Mouse (Mus musculus): Measurements from ENCODE around the gene Optn. TPM values are rescaled to one million over a fixed set of nuclear protein-coding genes. Genes with fewer than 3 reads are reported as not detected.
"Not testable (repeated sequence)": the region's sequence is repeated elsewhere in the genome, so short reads cannot be mapped to it uniquely, and the experiment has no call there.

Optn gene
- polyA plus RNA-seq, 1 experiment, result 1.8 TPM

GRCm38 (mm10) chr2:5087667-5088066, 23.8 kb upstream of the Optn start:
- TF ChIP-seq GATA1 (IDR thresholded peaks at IDR 0.05; ENCODE audit: low read length), result no peak
- no peak for TF ChIP-seq TAL1 (IDR thresholded peaks at IDR 0.05; ENCODE audit: low read length)
- no peaks in the 10 kb centered on the region for H3K9me3 ChIP-seq (ENCODE audit: control insufficient read depth, low read length)
- no peaks in the 10 kb centered on the region for H3K36me3 ChIP-seq (ENCODE audit: control insufficient read depth)
- H3K27me3 ChIP-seq (ENCODE audit: control insufficient read depth), result no peaks in the 10 kb centered on the region
- peaks cover 3% of the 10 kb centered on the region for H3K4me1 ChIP-seq (ENCODE audit: control insufficient read depth)
- H3K4me3 ChIP-seq (replicated peaks), result no peak overlapping the region

- Histone ChIP-seq H3K4me3 (replicated peaks) (no peak overlapping the region), H3K4me1 (ENCODE audit: control insufficient read depth) (peaks cover 24% of the 10 kb centered on the region)
- TF ChIP-seq GATA1 (IDR thresholded peaks at IDR 0.05; ENCODE audit: low read length) (no peak), TAL1 (IDR thresholded peaks at IDR 0.05; ENCODE audit: low read length) (no peak)
These were observed 19.9 kb upstream of the Optn start for GRCm38 (mm10) chr2:5083739-5084138.

GRCm38 (mm10) chr2:5080053-5080787, 16.4 kb upstream of the Optn start:
- peaks cover 11% of the 10 kb centered on the region for H3K36me3 ChIP-seq (ENCODE audit: control insufficient read depth)
- peaks cover 8% of the 10 kb centered on the region for H3K9me3 ChIP-seq (ENCODE audit: control insufficient read depth, low read length)
- H3K4me1 ChIP-seq (ENCODE audit: control insufficient read depth), result peaks cover 56% of the 10 kb centered on the region
- no peak overlapping the region for H3K4me3 ChIP-seq (replicated peaks)
- no peak for TF ChIP-seq GATA1 (IDR thresholded peaks at IDR 0.05; ENCODE audit: low read length)
- no peak for TF ChIP-seq TAL1 (IDR thresholded peaks at IDR 0.05; ENCODE audit: low read length)
- H3K27me3 ChIP-seq (ENCODE audit: control insufficient read depth), result no peaks in the 10 kb centered on the region

More at GRCm38 (mm10) chr2:5083739-5084138, 19.9 kb upstream of the Optn start:
- H3K27me3 ChIP-seq (ENCODE audit: control insufficient read depth), result no peaks in the 10 kb centered on the region
- peaks cover 2% of the 10 kb centered on the region for H3K36me3 ChIP-seq (ENCODE audit: control insufficient read depth)
- H3K9me3 ChIP-seq (ENCODE audit: control insufficient read depth, low read length), result peaks cover 3% of the 10 kb centered on the region

- Histone ChIP-seq H3K36me3 (ENCODE audit: control insufficient read depth) (peaks cover 11% of the 10 kb centered on the region), H3K4me3 (replicated peaks) (peak overlapping the region; percentile 3), H3K4me1 (ENCODE audit: control insufficient read depth) (peaks cover 62% of the 10 kb centered on the region), H3K9me3 (ENCODE audit: control insufficient read depth, low read length) (peaks cover 10% of the 10 kb centered on the region), H3K27me3 (ENCODE audit: control insufficient read depth) (no peaks in the 10 kb centered on the region)
- peak; percentile 70 for TF ChIP-seq GATA1 (IDR thresholded peaks at IDR 0.05; ENCODE audit: low read length)
- peak; percentile 76 for TF ChIP-seq TAL1 (IDR thresholded peaks at IDR 0.05; ENCODE audit: low read length)
These were observed 14.1 kb upstream of the Optn start for GRCm38 (mm10) chr2:5077937-5078336.

GRCm38 (mm10) chr2:5077490-5077889, 13.6 kb upstream of the Optn start:
- peak overlapping the region; percentile 3 for H3K4me3 ChIP-seq (replicated peaks)
- H3K36me3 ChIP-seq (ENCODE audit: control insufficient read depth), result peaks cover 11% of the 10 kb centered on the region
- no peaks in the 10 kb centered on the region for H3K27me3 ChIP-seq (ENCODE audit: control insufficient read depth)
- TF ChIP-seq TAL1 (IDR thresholded peaks at IDR 0.05; ENCODE audit: low read length) (no peak), GATA1 (IDR thresholded peaks at IDR 0.05; ENCODE audit: low read length) (no peak)
- H3K4me1 ChIP-seq (ENCODE audit: control insufficient read depth), result peaks cover 63% of the 10 kb centered on the region
- peaks cover 10% of the 10 kb centered on the region for H3K9me3 ChIP-seq (ENCODE audit: control insufficient read depth, low read length)

GRCm38 (mm10) chr2:5075856-5076255, 12.0 kb upstream of the Optn start:
- no peak overlapping the region for H3K4me3 ChIP-seq (replicated peaks)

GRCm38 (mm10) chr2:5075432-5075831, 11.6 kb upstream of the Optn start:
- Histone ChIP-seq H3K36me3 (ENCODE audit: control insufficient read depth) (peaks cover 11% of the 10 kb centered on the region), H3K27me3 (ENCODE audit: control insufficient read depth) (no peaks in the 10 kb centered on the region), H3K9me3 (ENCODE audit: control insufficient read depth, low read length) (peaks cover 10% of the 10 kb centered on the region), H3K4me3 (replicated peaks) (no peak overlapping the region), H3K4me1 (ENCODE audit: control insufficient read depth) (peaks cover 59% of the 10 kb centered on the region)
- TF ChIP-seq TAL1 (IDR thresholded peaks at IDR 0.05; ENCODE audit: low read length) (no peak), GATA1 (IDR thresholded peaks at IDR 0.05; ENCODE audit: low read length) (no peak)

More at GRCm38 (mm10) chr2:5075856-5076255, 12.0 kb upstream of the Optn start:
- H3K4me1 ChIP-seq (ENCODE audit: control insufficient read depth), result peaks cover 61% of the 10 kb centered on the region
- peaks cover 11% of the 10 kb centered on the region for H3K36me3 ChIP-seq (ENCODE audit: control insufficient read depth)
- peaks cover 10% of the 10 kb centered on the region for H3K9me3 ChIP-seq (ENCODE audit: control insufficient read depth, low read length)
- TF ChIP-seq GATA1 (IDR thresholded peaks at IDR 0.05; ENCODE audit: low read length), result no peak
- H3K27me3 ChIP-seq (ENCODE audit: control insufficient read depth), result no peaks in the 10 kb centered on the region

GRCm38 (mm10) chr2:5073785-5074184, 9.9 kb upstream of the Optn start:
- Histone ChIP-seq H3K27me3 (ENCODE audit: control insufficient read depth) (no peaks in the 10 kb centered on the region), H3K36me3 (ENCODE audit: control insufficient read depth) (peaks cover 9% of the 10 kb centered on the region), H3K9me3 (ENCODE audit: control insufficient read depth, low read length) (peaks cover 8% of the 10 kb centered on the region), H3K4me3 (replicated peaks) (no peak overlapping the region), H3K4me1 (ENCODE audit: control insufficient read depth) (peaks cover 46% of the 10 kb centered on the region)
- TF ChIP-seq GATA1 (IDR thresholded peaks at IDR 0.05; ENCODE audit: low read length) (no peak), TAL1 (IDR thresholded peaks at IDR 0.05; ENCODE audit: low read length) (no peak)

GRCm38 (mm10) chr2:5067951-5068350, 4.1 kb upstream of the Optn start:
- no peaks in the 10 kb centered on the region for H3K36me3 ChIP-seq (ENCODE audit: control insufficient read depth)
- TF ChIP-seq GATA1 (IDR thresholded peaks at IDR 0.05; ENCODE audit: low read length) (no peak), TAL1 (IDR thresholded peaks at IDR 0.05; ENCODE audit: low read length) (no peak)
- no peaks in the 10 kb centered on the region; the same call in 1 of the 2 replicates for H3K9me3 ChIP-seq (ENCODE audit: control insufficient read depth, low read length)
- no peaks in the 10 kb centered on the region for H3K27me3 ChIP-seq (ENCODE audit: control insufficient read depth)
- H3K4me3 ChIP-seq (replicated peaks), result no peak overlapping the region
- H3K4me1 ChIP-seq (ENCODE audit: control insufficient read depth), result peaks cover 38% of the 10 kb centered on the region

- not testable (repeated sequence) for H3K27me3 ChIP-seq (ENCODE audit: control insufficient read depth); H3K9me3 ChIP-seq (ENCODE audit: control insufficient read depth, low read length); H3K36me3 ChIP-seq (ENCODE audit: control insufficient read depth); H3K4me3 ChIP-seq (replicated peaks)
- peaks cover 43% of the 10 kb centered on the region for H3K4me1 ChIP-seq (ENCODE audit: control insufficient read depth)
These were observed 3.4 kb upstream of the Optn start for GRCm38 (mm10) chr2:5067254-5067653.

Measured in erythroblast, embryonic 14.5 days (primary cell).